Mouse (Mus musculus): Measurements from ENCODE around the gene Ptk7. TPM values are rescaled to one million over a fixed set of nuclear protein-coding genes. Genes with fewer than 3 reads are reported as not detected.
A peak's percentile ranks its signal among the peaks of the same experiment; 100 is the strongest.

Ptk7 gene
- polyA plus RNA-seq, 1 experiment, result 6.6 TPM

GRCm38 (mm10) chr17:46650232-46651031 is 21.1 kb upstream of the Ptk7 start, which contains the start of gene Cul7:
Cul7 (plus strand) TSS chr17:46650337.
- H3K36me3 ChIP-seq (ENCODE audit: control insufficient read depth, insufficient read depth, low read length), result peaks cover 7% of the 10 kb centered on the region
- WGBS, result under 1% methylated on average over 58 of the region's 58 CpGs
- no peaks in the 10 kb centered on the region for H3K27me3 ChIP-seq (ENCODE audit: control insufficient read depth, insufficient read depth, low read length)
- peak within 1 kb of the TSS; percentile 34 for H3K27ac ChIP-seq (ENCODE audit: insufficient read depth, low read depth, low read length)
- TF ChIP-seq POLR2A (IDR thresholded peaks at IDR 0.05; ENCODE audit: low read depth, low read length), result no peak
- no peak for TF ChIP-seq CTCF (IDR thresholded peaks at IDR 0.05; ENCODE audit: extremely low read depth, insufficient read length, insufficient replicate concordance, low read depth, low read length)
- H3K4me3 ChIP-seq (ENCODE audit: low read depth, low read length), result peak within 1 kb of the TSS; percentile 80
- H3K4me1 ChIP-seq (ENCODE audit: control insufficient read depth, insufficient read depth, insufficient read length, low read length), result peaks cover 6% of the 10 kb centered on the region; the same call in 1 of the 2 replicates

GRCm38 (mm10) chr17:46649811-46650210 is 20.5 kb upstream of the Ptk7 start:
- H3K27ac ChIP-seq (ENCODE audit: insufficient read depth, low read depth, low read length), result peak overlapping the region; percentile 1; the same call in 1 of the 2 replicates
- TF ChIP-seq POLR2A (IDR thresholded peaks at IDR 0.05; ENCODE audit: low read depth, low read length) (no peak), CTCF (IDR thresholded peaks at IDR 0.05; ENCODE audit: extremely low read depth, insufficient read length, insufficient replicate concordance, low read depth, low read length) (no peak)
- H3K4me1 ChIP-seq (ENCODE audit: control insufficient read depth, insufficient read depth, insufficient read length, low read length), result peaks cover 6% of the 10 kb centered on the region; the same call in 1 of the 2 replicates
- peaks cover 7% of the 10 kb centered on the region for H3K36me3 ChIP-seq (ENCODE audit: control insufficient read depth, insufficient read depth, low read length)
- H3K4me3 ChIP-seq (ENCODE audit: low read depth, low read length), result peak overlapping the region; percentile 80
- WGBS, result 41% methylated on average over 15 of the region's 15 CpGs
- no peaks in the 10 kb centered on the region for H3K27me3 ChIP-seq (ENCODE audit: control insufficient read depth, insufficient read depth, low read length)

GRCm38 (mm10) chr17:46648436-46648835 is 19.1 kb upstream of the Ptk7 start:
- 92% methylated on average over 9 of the region's 9 CpGs for WGBS
- TF ChIP-seq POLR2A (IDR thresholded peaks at IDR 0.05; ENCODE audit: low read depth, low read length) (no peak), CTCF (IDR thresholded peaks at IDR 0.05; ENCODE audit: extremely low read depth, insufficient read length, insufficient replicate concordance, low read depth, low read length) (no peak)
- Histone ChIP-seq H3K4me1 (ENCODE audit: control insufficient read depth, insufficient read depth, insufficient read length, low read length) (peaks cover 9% of the 10 kb centered on the region), H3K36me3 (ENCODE audit: control insufficient read depth, insufficient read depth, low read length) (peaks cover 10% of the 10 kb centered on the region), H3K4me3 (ENCODE audit: low read depth, low read length) (no peak overlapping the region), H3K27ac (ENCODE audit: insufficient read depth, low read depth, low read length) (no peak overlapping the region), H3K27me3 (ENCODE audit: control insufficient read depth, insufficient read depth, low read length) (no peaks in the 10 kb centered on the region)

GRCm38 (mm10) chr17:46647279-46647678 is 18.0 kb upstream of the Ptk7 start:
- H3K27ac ChIP-seq (ENCODE audit: insufficient read depth, low read depth, low read length), result no peak overlapping the region
- H3K27me3 ChIP-seq (ENCODE audit: control insufficient read depth, insufficient read depth, low read length), result no peaks in the 10 kb centered on the region
- TF ChIP-seq POLR2A (IDR thresholded peaks at IDR 0.05; ENCODE audit: low read depth, low read length) (no peak), CTCF (IDR thresholded peaks at IDR 0.05; ENCODE audit: extremely low read depth, insufficient read length, insufficient replicate concordance, low read depth, low read length) (no peak)
- peaks cover 9% of the 10 kb centered on the region for H3K4me1 ChIP-seq (ENCODE audit: control insufficient read depth, insufficient read depth, insufficient read length, low read length)
- peaks cover 17% of the 10 kb centered on the region for H3K36me3 ChIP-seq (ENCODE audit: control insufficient read depth, insufficient read depth, low read length)
- 90% methylated on average over 7 of the region's 7 CpGs for WGBS
- no peak overlapping the region for H3K4me3 ChIP-seq (ENCODE audit: low read depth, low read length)

- TF ChIP-seq POLR2A (IDR thresholded peaks at IDR 0.05; ENCODE audit: low read depth, low read length) (no peak), CTCF (IDR thresholded peaks at IDR 0.05; ENCODE audit: extremely low read depth, insufficient read length, insufficient replicate concordance, low read depth, low read length) (no peak)
- H3K27ac ChIP-seq (ENCODE audit: insufficient read depth, low read depth, low read length), result peak overlapping the region; percentile 77
Observed at GRCm38 (mm10) chr17:46646322-46646662, 17.0 kb upstream of the Ptk7 start.

GRCm38 (mm10) chr17:46645561-46646321 is 16.4 kb upstream of the Ptk7 start, which contains the start of the genes Klc4 and Mrpl2:
Klc4 (minus strand) TSS chr17:46646022.
Mrpl2 (plus strand) TSS chr17:46646229.
- TF ChIP-seq POLR2A (IDR thresholded peaks at IDR 0.05; ENCODE audit: low read depth, low read length), result peak; percentile 61
- no peak for TF ChIP-seq CTCF (IDR thresholded peaks at IDR 0.05; ENCODE audit: extremely low read depth, insufficient read length, insufficient replicate concordance, low read depth, low read length)
- WGBS, result under 1% methylated on average over 53 of the region's 53 CpGs
- H3K4me3 ChIP-seq (ENCODE audit: low read depth, low read length), result peak within 1 kb of the TSS; percentile 95
- peak within 1 kb of the TSS; percentile 100 for H3K27ac ChIP-seq (ENCODE audit: insufficient read depth, low read depth, low read length)
- H3K4me1 ChIP-seq (ENCODE audit: control insufficient read depth, insufficient read depth, insufficient read length, low read length), result peaks cover 5% of the 10 kb centered on the region
- no peaks in the 10 kb centered on the region for H3K27me3 ChIP-seq (ENCODE audit: control insufficient read depth, insufficient read depth, low read length)
- peaks cover 30% of the 10 kb centered on the region for H3K36me3 ChIP-seq (ENCODE audit: control insufficient read depth, insufficient read depth, low read length)

More at GRCm38 (mm10) chr17:46646322-46646662, 17.0 kb upstream of the Ptk7 start:
- WGBS, result under 1% methylated on average over 19 of the region's 19 CpGs
- H3K27me3 ChIP-seq (ENCODE audit: control insufficient read depth, insufficient read depth, low read length), result no peaks in the 10 kb centered on the region
- H3K36me3 ChIP-seq (ENCODE audit: control insufficient read depth, insufficient read depth, low read length), result peaks cover 25% of the 10 kb centered on the region
- peak overlapping the region; percentile 95 for H3K4me3 ChIP-seq (ENCODE audit: low read depth, low read length)
- H3K4me1 ChIP-seq (ENCODE audit: control insufficient read depth, insufficient read depth, insufficient read length, low read length), result peaks cover 5% of the 10 kb centered on the region

All from small intestine, adult 2 months (tissue).